Mouse (Mus musculus) layer of hippocampus, adult 9-10 months (tissue): ENCODE data around the gene Dnpep.

Experiments
- DNase-seq: peaks from one replicate; pipeline ENCODE4 v3.0.0; 2022; ENCODE audit warnings: low spot score

Gene Dnpep

DNA sequence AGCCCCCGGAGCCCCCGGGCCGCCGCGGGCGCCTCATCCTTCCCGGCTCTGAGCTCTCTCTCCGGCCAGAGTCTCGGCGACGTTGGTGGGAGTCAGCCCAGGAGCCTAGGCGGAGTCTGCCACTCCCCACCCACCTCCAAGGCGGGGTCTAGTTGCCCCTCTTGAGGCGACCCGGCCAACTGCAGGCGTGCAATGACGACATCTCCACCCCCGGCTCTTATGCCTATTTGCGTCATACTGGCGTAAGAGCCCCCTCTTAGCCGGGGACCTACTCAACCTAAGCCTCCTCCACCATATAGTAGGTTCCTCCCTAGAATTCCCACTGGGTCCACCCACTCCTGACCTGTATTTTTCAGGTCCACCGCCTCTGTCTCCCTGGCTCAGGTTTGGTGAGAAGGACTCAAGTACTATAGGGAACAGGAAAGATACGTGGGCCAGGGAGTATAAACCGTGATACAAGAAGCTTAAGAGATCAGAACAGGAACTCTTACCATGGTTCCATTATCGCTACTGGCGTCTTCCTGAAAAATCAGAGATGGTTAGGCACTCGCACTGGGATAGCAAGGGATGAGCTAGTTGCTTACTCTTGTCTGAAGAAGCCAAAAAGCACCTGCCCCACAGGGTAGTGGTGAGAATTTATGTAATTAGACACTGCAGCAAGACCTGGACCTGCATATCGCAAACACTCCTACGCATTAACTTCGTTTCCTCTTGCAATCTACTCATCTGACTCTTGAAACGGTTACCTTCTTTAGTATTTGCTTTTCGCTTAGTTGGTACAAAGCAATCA lies 53.5 kb downstream of the Dnpep start, which contains the start of gene Ptprn:
Gene Ptprn (minus strand): TSS at position 412 of the 790 bp plus-strand sequence.
- no peak for DNase-seq

DNA sequence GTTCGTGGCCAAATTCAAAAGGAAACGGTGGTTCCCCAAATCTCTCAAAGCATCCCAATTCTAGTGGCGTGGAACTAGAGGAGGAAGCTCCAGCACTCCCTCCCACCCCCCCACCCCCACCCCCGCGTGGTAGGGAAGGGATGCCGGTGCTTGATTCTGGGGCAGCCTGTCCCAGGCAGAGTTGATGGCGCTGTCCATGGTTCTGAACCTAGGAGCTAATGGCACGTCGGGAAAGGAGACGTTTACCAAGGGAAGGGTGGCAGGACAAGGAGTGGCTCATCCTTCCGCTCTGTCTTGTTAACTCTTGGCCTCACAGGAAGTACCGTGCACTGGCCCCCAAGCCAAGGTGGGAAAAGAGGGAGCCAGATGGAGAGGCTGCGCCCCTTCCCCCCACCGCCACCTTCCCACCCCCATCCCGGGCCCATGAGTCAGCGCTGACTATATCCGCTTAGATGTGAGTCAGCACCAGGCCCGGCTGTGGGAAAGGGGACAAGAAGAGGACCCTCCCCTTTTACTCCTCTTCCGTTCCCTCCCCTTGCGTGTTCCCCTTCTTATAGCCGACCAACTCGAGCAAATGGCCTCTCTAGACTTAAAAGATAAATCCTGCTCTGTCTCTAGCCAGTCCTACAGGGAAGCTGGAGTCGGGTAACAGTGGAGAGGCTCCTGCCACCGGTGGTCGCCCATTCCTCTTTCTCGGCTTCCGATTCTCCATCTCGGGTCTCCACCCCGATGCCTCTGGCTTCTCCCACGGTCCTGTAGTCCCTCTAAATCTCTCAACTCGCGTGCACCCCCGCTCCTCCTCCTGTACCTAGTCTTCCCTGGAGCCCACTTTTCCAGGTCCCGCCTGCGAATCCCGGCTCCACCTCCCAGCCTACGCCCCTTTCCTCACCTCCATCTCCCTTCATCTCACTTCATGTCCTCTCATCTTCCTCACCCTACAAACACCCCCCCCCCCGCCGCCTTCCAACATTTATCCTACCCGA lies 54.5 kb downstream of the Dnpep start:
- no peak for DNase-seq

DNA sequence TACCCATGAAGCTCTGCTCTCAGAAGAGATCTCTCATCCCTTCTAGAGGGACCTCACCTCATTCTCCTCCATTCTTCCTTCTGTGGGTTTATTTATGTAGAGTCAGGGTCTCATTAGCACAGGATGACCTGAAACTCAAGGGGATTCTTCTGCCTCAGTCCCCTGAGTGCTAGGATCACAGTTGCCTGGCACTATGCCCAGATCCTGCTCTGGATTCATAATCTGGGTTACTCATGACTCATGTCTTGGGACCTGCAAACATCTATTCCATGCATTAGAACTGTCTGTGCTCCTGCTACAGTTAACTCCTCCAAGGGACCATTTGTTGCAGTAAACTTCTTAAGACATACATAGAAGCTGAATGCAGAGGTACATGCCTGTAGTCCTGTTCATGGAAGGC lies 56.5 kb downstream of the Dnpep start:
- no peak for DNase-seq
